Mouse (Mus musculus): ENCODE data around the gene Tbrg4.

DNA sequence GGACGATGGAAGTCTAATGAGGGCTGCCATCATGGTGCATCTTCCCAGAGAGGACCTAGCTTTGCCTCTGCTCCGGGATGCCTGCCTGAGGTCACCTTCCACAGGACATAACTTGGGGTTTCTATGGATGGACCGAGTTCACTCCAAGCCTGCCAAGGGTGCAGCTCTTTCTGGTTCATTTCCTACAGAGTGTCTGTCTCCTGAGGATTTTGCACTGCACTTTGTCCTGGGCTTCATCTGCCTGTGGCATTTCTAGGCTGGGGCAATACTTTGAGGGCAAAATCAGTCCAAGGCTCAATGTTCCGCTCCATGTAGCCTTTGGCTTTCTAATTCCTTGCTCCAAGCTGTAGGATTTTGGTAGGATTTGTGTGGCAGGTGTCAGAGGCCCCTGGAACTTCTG lies 45.0 kb upstream of the Tbrg4 start:
- TF ChIP-seq GATA1 (IDR thresholded peaks at IDR 0.05; ENCODE audit: borderline replicate concordance, low read length) (no peak), FLI1 (IDR thresholded peaks at IDR 0.05; ENCODE audit: low read length) (no peak)
